Mouse (Mus musculus) kidney, adult 11 months (tissue): ENCODE measurements around the gene Gm20903.
"Not testable (repeated sequence)": the region's sequence is repeated elsewhere in the genome, so short reads cannot be mapped to it uniquely, and the experiment has no call there.

Experiments used
- DNase-seq: peaks from one replicate; pipeline ENCODE4 v3.0.0; 2022

The Gm20903 gene

DNA sequence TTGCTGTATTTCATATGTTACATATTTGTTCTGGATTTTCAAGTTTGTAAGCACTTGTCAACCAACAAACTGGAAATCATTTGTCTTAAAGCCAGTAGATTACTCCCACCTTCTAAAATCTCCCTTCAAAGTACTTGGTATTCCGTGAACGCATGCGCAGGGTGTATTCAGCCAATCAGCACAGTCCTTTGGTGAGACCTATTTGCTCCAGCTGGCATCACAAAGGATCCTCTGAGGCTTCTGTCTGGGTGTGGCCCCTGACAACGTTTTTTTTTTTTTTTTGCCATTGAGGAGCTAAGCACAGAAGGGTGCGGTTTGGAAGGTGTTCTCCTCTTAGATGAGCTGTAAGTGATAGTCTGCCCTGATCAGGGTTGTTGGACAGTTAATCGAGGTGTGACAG lies at the start of gene Gm20903:
Gene Gm20903 (plus strand): TSS at position 301 of the 400 bp plus-strand sequence.
- not testable (repeated sequence) for DNase-seq
